Mouse (Mus musculus) G1E-ER4 (cell line): ENCODE data around the gene Mcm2. TPM values are rescaled to one million over a fixed set of nuclear protein-coding genes. Genes with fewer than 3 reads are reported as not detected.

Experiments used
- GATA1 ChIP-seq: IDR thresholded peaks from one replicate; pipeline ENCODE4 v1.8.0; 2012; ENCODE audit warnings: low read length, inconsistent platforms
- polyA plus RNA-seq: library from polyadenylated mRNA; stranded (reverse); fragments of >175 nt; gene quantifications from 2 replicates; pipeline ENCODE4 v1.2.3, GENCODE M21; 2012

Gene Mcm2
- polyA plus RNA-seq, 1 experiment: 1,088 TPM

- TF ChIP-seq GATA1: no peak
Observed at GRCm38 (mm10) chr6:88884195-88884594, 14.4 kb downstream of the Mcm2 start.

GRCm38 (mm10) chr6:88881334-88881733 is 17.2 kb downstream of the Mcm2 start:
- TF ChIP-seq GATA1: no peak

GRCm38 (mm10) chr6:88879471-88879870 is 19.1 kb downstream of the Mcm2 start:
- TF ChIP-seq GATA1: no peak

GRCm38 (mm10) chr6:88874868-88875508 is 23.6 kb downstream of the Mcm2 start, which contains the start of gene Podxl2:
Gene Podxl2 (minus strand): TSS chr6:88875044.
- TF ChIP-seq GATA1: no peak

- no peak for TF ChIP-seq GATA1
Observed at GRCm38 (mm10) chr6:88873965-88874867, 24.4 kb downstream of the Mcm2 start.

- TF ChIP-seq GATA1: no peak
Observed at GRCm38 (mm10) chr6:88872811-88873210, 25.8 kb downstream of the Mcm2 start.

- no peak for TF ChIP-seq GATA1
Observed at GRCm38 (mm10) chr6:88871546-88871945, 27.0 kb downstream of the Mcm2 start.

- TF ChIP-seq GATA1: no peak
Observed at GRCm38 (mm10) chr6:88870594-88870993, 28.0 kb downstream of the Mcm2 start.

- no peak for TF ChIP-seq GATA1
Observed at GRCm38 (mm10) chr6:88869459-88869858, 29.1 kb downstream of the Mcm2 start.

GRCm38 (mm10) chr6:88865704-88866103 is 32.9 kb downstream of the Mcm2 start:
- TF ChIP-seq GATA1: no peak

GRCm38 (mm10) chr6:88860914-88861313 is 37.7 kb downstream of the Mcm2 start:
- TF ChIP-seq GATA1: no peak

- no peak for TF ChIP-seq GATA1
Observed at GRCm38 (mm10) chr6:88858341-88858740, 40.2 kb downstream of the Mcm2 start.

- TF ChIP-seq GATA1: no peak
Observed at GRCm38 (mm10) chr6:88857830-88858229, 40.8 kb downstream of the Mcm2 start.

GRCm38 (mm10) chr6:88857249-88857648 is 41.3 kb downstream of the Mcm2 start:
- TF ChIP-seq GATA1: no peak

GRCm38 (mm10) chr6:88855636-88856035 is 42.9 kb downstream of the Mcm2 start:
- TF ChIP-seq GATA1: no peak

GRCm38 (mm10) chr6:88854509-88854908 is 44.1 kb downstream of the Mcm2 start:
- TF ChIP-seq GATA1: no peak

- TF ChIP-seq GATA1: no peak
Observed at GRCm38 (mm10) chr6:88850034-88850433, 48.5 kb downstream of the Mcm2 start.
